Mouse (Mus musculus): ENCODE data around the gene Tbc1d17. TPM values are rescaled to one million over a fixed set of nuclear protein-coding genes. Genes with fewer than 3 reads are reported as not detected.
A peak's percentile ranks its signal among the peaks of the same experiment; 100 is the strongest.

The Tbc1d17 gene
- total and polyA plus RNA-seq, 3 experiments = 31.9 to 40.5 (median 38.5) TPM

GRCm38 (mm10) chr7:44856265-44856916, 7.5 kb upstream of the Tbc1d17 start:
- H3K9me3 ChIP-seq (replicated peaks; ENCODE audit: low read length) = no peaks in the 10 kb centered on the region
- peak; percentile 64 for DNase-seq (ENCODE audit: extremely low read depth)
- no peaks in the 10 kb centered on the region for H3K27me3 ChIP-seq (replicated peaks)
- peaks cover 13% of the 10 kb centered on the region; the same call in 1 of the 2 replicates for H3K79me2 ChIP-seq (replicated peaks; ENCODE audit: control insufficient read depth, extremely low read depth, insufficient read depth, poor library complexity, severe bottlenecking)
- peak overlapping the region; percentile 64 to 92 (median 72) for H3K4me3 ChIP-seq (replicated peaks in 1 of 3; ENCODE audit: low read depth in 2 of 3, low read length in 2 of 3, poor library complexity in 1 of 3)
- no peak for TF ChIP-seq UBTF (IDR thresholded peaks at IDR 0.05; ENCODE audit: low read depth, low read length)
- TF ChIP-seq JUN (IDR thresholded peaks at IDR 0.05; ENCODE audit: insufficient read depth, low read depth, low read length) = no peak
- TF ChIP-seq MEF2A (IDR thresholded peaks at IDR 0.05; ENCODE audit: borderline replicate concordance, low read depth, low read length) = no peak; the same call in 1 of the 2 replicates
- no peak for TF ChIP-seq E2F4 (IDR thresholded peaks at IDR 0.05; ENCODE audit: insufficient replicate concordance, low read depth, low read length)
- TF ChIP-seq GABPA (IDR thresholded peaks at IDR 0.05; ENCODE audit: insufficient replicate concordance, low read depth, low read length) = no peak
- TF ChIP-seq USF2 (conservative IDR thresholded peaks at IDR 0.05; ENCODE audit: low read depth, low read length) = no peak
- peak; percentile 7; the same call in 1 of the 2 replicates for TF ChIP-seq MAZ (IDR thresholded peaks at IDR 0.05; ENCODE audit: low read depth, low read length)
- no peak for TF ChIP-seq ZKSCAN1 (IDR thresholded peaks at IDR 0.05; ENCODE audit: borderline replicate concordance, low read depth, low read length)
- no peak for TF ChIP-seq CHD1 (IDR thresholded peaks at IDR 0.05; ENCODE audit: low read depth, low read length)
- TF ChIP-seq USF1 (IDR thresholded peaks at IDR 0.05; ENCODE audit: low read depth, low read length) = no peak
- peak; percentile 63; the same call in 1 of the 2 replicates for TF ChIP-seq CHD2 (IDR thresholded peaks at IDR 0.05; ENCODE audit: low read length)
- TF ChIP-seq RAD21 (IDR thresholded peaks at IDR 0.05; ENCODE audit: low read depth, low read length) = no peak
- TF ChIP-seq EP300 (IDR thresholded peaks at IDR 0.05; ENCODE audit: low read length) = no peak; the same call in 1 of the 2 replicates
- TF ChIP-seq MAFK (IDR thresholded peaks at IDR 0.05; ENCODE audit: insufficient replicate concordance, low read length) = no peak
- peak; percentile 38; the same call in 1 of the 2 replicates for TF ChIP-seq ETS1 (conservative IDR thresholded peaks at IDR 0.05; ENCODE audit: low read depth, low read length)
- no peak for TF ChIP-seq ELF1 (IDR thresholded peaks at IDR 0.05; ENCODE audit: low read depth, low read length)
- no peak for TF ChIP-seq CTCF (conservative IDR thresholded peaks at IDR 0.05 in 1 of 2, IDR thresholded peaks at IDR 0.05 in 1 of 2; ENCODE audit: low read depth in 2 of 2, low read length in 2 of 2)
- no peak for TF ChIP-seq HCFC1 (IDR thresholded peaks at IDR 0.05; ENCODE audit: low read depth, low read length)
- no peak for TF ChIP-seq KAT2A (IDR thresholded peaks at IDR 0.05; ENCODE audit: insufficient replicate concordance, low read length)
- no peak; the same call in 1 of the 2 replicates for TF ChIP-seq TCF12 (IDR thresholded peaks at IDR 0.05; ENCODE audit: low read depth, low read length)
- TF ChIP-seq MXI1 (IDR thresholded peaks at IDR 0.05; ENCODE audit: low read depth, low read length) = no peak
- TF ChIP-seq POLR2AphosphoS2 (IDR thresholded peaks at IDR 0.05; ENCODE audit: low read depth, low read length) = 0 out of 2 replicates have a peak, but pooled peaks have one; percentile 7
- TF ChIP-seq RCOR1 (conservative IDR thresholded peaks at IDR 0.05; ENCODE audit: low read depth, low read length) = no peak
- no peak for TF ChIP-seq ZC3H11A (IDR thresholded peaks at IDR 0.05; ENCODE audit: low read depth, low read length)
- TF ChIP-seq TBP (conservative IDR thresholded peaks at IDR 0.05; ENCODE audit: low read depth, low read length) = no peak
- TF ChIP-seq SMC3 (IDR thresholded peaks at IDR 0.05; ENCODE audit: low read depth, low read length) = no peak
- peak; percentile 19; the same call in 1 of the 2 replicates for TF ChIP-seq BHLHE40 (IDR thresholded peaks at IDR 0.05; ENCODE audit: low read depth, low read length)
- no peak for TF ChIP-seq JUND (conservative IDR thresholded peaks at IDR 0.05; ENCODE audit: low read depth, low read length)
- TF ChIP-seq NRF1 (IDR thresholded peaks at IDR 0.05; ENCODE audit: low read depth, low read length) = no peak
- no peak for TF ChIP-seq IRF4 (IDR thresholded peaks at IDR 0.05; ENCODE audit: low read depth, low read length)
- no peak for TF ChIP-seq NELFE (IDR thresholded peaks at IDR 0.05; ENCODE audit: low read depth, low read length)
- TF ChIP-seq ZMIZ1 (IDR thresholded peaks at IDR 0.05; ENCODE audit: low read depth, low read length) = peak; percentile 6; the same call in 1 of the 2 replicates
- TF ChIP-seq SIN3A (IDR thresholded peaks at IDR 0.05; ENCODE audit: low read length) = no peak
- no peak for TF ChIP-seq POLR2A (IDR thresholded peaks at IDR 0.05; ENCODE audit: low read depth, low read length)
- peak; percentile 59 for TF ChIP-seq ZNF384 (IDR thresholded peaks at IDR 0.05; ENCODE audit: low read depth, low read length)
- TF ChIP-seq MYC (IDR thresholded peaks at IDR 0.05; ENCODE audit: low read depth, low read length) = no peak
- TF ChIP-seq PAX5 (IDR thresholded peaks at IDR 0.05; ENCODE audit: low read length) = no peak
- TF ChIP-seq MAX (IDR thresholded peaks at IDR 0.05; ENCODE audit: low read length) = no peak
- H3K9ac ChIP-seq (ENCODE audit: insufficient read depth, low read depth) = peak overlapping the region; percentile 74
- in situ Hi-C loops (cut with MboI; ENCODE audit: low pct_ligation_motif_present, low pct_unique_long_range_greater_than_20kb, low sequenced_read_pairs) = loop anchor here (10.0 kb wide), 1 partner anchor 98 kb away; no protein-coding TSS in a partner anchor
- dilution Hi-C loops (cut with MboI; ENCODE audit: extremely low pct_ligation_motif_present, extremely low pct_unique_long_range_greater_than_20kb, low sequenced_read_pairs) = no loop called here
- peak overlapping the region; percentile 48; the same call in 1 of the 2 replicates for H3K4me2 ChIP-seq (ENCODE audit: insufficient read depth, low read depth, poor library complexity, severe bottlenecking)
- H3K27ac ChIP-seq (ENCODE audit: insufficient read depth, low read depth) = peak overlapping the region; percentile 85; the same call in 1 of the 2 replicates
- peaks cover 23 to 68% of the 10 kb centered on the region in 2 experiments for H3K4me1 ChIP-seq (ENCODE audit: control insufficient read depth in 1 of 2, insufficient read depth in 2 of 2)
- peaks cover 11 to 45% of the 10 kb centered on the region in 2 experiments for H3K36me3 ChIP-seq (replicated peaks in 1 of 2; ENCODE audit: control insufficient read depth in 1 of 2, insufficient read depth in 1 of 2, low read length in 1 of 2)
